Mouse (Mus musculus) gastrocnemius, postnatal 10 days (tissue): ENCODE measurements around the gene Il17re. TPM values are rescaled to one million over a fixed set of nuclear protein-coding genes. Genes with fewer than 3 reads are reported as not detected.
A peak's percentile ranks its signal among the peaks of the same experiment; 100 is the strongest.

ENCODE experiments used
- DNase-seq: peaks from one replicate; pipeline ENCODE4 v3.0.0; 2021; ENCODE audit warnings: mixed read lengths
- total RNA-seq, 2 experiments: library from RNA; stranded (reverse); gene quantifications; 2 replicates each; pipeline ENCODE4 v1.2.3; 2021

Gene Il17re
- total RNA-seq, 2 experiments from 2014 or later, result 0.45 to 0.61 TPM

DNA sequence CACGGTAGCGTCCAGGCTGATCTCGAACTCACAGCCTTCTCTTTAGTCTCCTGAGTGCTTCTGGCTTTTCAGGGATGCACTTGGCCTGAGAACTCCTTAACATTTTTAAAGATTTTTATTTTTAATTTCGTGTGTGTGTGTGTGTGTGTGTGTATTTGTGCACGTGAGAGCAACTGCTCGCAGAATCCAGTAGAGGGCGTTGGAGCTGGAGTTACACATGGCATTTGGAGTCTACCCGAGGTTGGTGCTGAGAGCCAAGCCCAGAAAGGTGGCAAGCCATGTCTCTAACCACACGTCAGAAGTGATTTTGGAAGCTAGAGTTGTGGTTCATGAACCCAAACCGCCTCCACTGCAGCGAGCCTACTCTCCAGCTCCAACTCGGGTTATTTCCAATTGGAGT, 15.2 kb upstream of the Il17re start:
- no peak for DNase-seq

- no peak for DNase-seq
Measured at GRCm38 (mm10) chr6:113444207-113444965, 13.9 kb upstream of the Il17re start.

DNA sequence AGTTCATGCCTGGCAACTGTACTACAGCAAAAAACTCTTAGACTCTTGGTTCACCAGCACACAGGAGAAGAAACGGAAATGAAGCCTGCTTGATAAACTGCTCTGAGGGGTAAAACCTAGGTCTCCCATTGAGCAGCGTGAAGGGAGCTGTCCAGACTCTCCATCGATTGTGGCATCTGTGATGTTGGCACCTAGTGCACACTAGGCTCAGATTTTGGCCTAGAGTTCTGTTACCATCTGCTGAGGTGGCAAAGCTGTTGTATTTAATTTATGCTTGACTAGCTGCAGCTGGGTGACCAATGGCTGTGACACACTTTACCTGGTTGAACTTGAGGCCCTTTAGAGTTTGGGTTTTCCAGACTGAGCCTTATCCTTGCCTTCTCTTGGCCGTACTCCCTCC, 10.6 kb upstream of the Il17re start:
- no peak for DNase-seq

GRCm38 (mm10) chr6:113451839-113452238, 6.4 kb upstream of the Il17re start:
- no peak for DNase-seq

- DNase-seq, result no peak
Measured at GRCm38 (mm10) chr6:113455007-113455406, 3.3 kb upstream of the Il17re start.

DNA sequence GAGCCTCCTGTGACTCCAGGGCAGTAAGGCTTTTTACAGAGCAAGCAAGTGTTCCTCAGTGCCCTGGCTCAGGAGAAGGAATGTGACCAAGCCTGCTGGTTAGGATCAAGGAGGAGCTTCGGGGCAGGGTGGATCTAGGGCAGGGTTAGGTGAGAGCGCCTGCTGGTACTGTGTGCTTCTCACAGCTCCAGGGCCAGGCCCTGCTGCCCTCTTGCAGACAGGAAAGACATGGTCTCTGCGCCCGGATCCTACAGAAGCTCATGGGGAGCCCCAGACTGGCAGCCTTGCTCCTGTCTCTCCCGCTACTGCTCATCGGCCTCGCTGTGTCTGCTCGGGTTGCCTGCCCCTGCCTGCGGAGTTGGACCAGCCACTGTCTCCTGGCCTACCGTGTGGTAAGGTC, 351 bp downstream of the Il17re start:
- DNase-seq, result no peak

- no peak for DNase-seq
Measured at GRCm38 (mm10) chr6:113464040-113464439, 5.8 kb downstream of the Il17re start.

- no peak for DNase-seq
Measured at GRCm38 (mm10) chr6:113465602-113466001, 7.3 kb downstream of the Il17re start.

DNA sequence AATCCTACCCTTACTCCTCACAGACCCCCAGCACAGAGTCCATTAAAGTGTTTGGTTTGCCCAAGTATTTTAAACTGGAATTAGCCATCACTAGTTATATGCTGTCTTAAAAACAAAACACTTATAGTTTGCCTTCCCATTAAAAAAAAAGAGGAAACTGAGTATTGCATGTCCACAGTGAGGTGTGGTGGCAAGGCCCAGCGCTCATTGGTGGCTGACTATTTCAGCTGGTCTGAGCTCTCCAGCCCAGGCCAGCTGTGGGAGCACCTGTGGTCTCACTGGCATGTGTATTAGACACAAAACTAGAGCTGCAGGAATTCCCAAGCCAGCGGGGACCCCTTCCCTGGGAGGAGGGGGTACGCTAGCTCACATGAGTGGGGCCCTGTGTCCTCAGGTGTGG, 10.2 kb downstream of the Il17re start:
- no peak for DNase-seq

- DNase-seq, result peak; percentile 65
Measured at GRCm38 (mm10) chr6:113469021-113469420, 10.7 kb downstream of the Il17re start.

DNA sequence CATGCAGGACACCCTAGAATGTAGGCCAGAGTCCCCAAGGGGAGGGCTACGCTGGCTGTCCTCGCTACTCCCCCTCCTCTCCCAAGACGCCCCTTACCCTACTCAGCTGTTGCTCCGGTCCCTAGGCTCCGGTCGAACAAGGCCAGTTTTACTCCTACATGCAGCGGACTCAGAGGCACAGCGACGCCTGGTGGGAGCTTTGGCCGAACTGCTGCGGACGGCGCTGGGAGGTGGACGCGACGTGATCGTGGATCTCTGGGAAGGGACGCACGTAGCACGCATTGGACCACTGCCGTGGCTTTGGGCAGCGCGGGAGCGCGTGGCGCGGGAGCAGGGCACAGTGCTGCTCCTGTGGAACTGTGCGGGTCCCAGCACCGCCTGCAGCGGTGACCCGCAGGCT, 11.1 kb downstream of the Il17re start:
- peak; percentile 85 for DNase-seq

DNA sequence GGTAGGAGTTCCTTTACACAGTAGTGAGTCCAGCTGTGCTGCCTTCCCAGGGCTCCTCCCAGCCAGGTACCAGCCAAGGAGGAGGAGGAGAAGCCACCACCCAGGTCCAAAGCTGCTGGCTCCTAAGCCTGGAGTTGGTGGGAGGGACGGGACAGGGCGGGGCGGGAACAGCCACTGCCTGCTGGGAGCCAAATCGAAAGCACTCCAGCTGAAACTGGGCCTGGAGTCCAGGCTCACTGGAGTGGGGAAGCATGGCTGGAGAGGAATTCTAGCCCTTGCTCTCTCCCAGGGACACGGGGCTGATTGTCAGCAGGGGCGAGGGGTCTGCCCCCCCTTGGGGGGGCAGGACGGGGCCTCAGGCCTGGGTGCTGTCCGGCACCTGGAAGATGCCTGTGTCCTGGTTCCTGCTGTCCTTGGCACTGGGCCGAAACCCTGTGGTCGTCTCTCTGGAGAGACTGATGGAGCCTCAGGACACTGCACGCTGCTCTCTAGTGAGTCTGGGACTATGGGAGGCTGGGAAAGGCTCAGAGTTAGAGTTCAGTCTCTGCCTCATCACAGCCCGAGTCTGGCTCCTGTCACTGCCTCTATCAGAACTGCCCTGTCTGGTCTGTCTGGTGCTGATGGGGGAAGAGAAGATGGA, 13.1 kb downstream of the Il17re start, which contains the start of gene Il17rc:
TSS of gene Il17rc (plus strand) at position 131 of the 640 bp plus-strand sequence.
- peak; percentile 64 for DNase-seq

DNA sequence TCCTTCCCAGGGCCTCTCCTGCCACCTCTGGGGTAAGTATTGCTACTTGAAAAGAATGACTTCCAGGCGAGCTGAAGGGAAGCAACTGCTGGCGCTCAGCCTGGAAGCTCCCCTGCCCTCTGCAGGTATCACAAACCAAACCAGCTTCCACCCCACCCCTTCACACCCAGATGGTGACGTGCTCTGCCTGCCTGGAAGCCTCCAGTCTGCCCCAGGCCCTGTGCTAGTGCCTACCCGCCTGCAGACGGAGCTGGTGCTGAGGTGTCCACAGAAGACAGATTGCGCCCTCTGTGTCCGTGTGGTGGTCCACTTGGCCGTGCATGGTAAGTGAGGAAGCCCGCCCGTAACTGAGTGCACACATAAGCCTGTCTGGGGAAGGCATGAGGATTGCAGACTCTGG, 13.8 kb downstream of the Il17re start:
- no peak for DNase-seq

- no peak for DNase-seq
Measured at GRCm38 (mm10) chr6:113473246-113473645, 15.0 kb downstream of the Il17re start.

DNA sequence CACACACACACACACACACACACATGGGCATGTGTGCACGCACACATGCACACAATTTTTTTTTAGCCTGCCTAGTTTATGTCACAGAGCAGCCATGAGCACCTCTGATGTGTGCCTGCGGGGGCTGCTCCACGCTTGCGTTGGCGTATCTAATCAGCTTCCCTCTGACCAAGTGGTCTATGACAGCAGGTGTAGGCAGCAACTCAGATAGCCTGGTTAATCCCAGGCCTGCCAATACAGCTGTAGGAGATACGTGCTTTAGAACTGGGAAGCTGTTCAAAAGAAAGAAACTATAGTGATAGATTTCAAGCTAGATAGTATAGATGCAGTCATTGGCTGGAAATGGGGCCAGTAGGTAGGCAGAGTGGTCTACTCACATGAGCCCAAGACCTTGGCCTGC, 15.4 kb downstream of the Il17re start:
- DNase-seq, result no peak

DNA sequence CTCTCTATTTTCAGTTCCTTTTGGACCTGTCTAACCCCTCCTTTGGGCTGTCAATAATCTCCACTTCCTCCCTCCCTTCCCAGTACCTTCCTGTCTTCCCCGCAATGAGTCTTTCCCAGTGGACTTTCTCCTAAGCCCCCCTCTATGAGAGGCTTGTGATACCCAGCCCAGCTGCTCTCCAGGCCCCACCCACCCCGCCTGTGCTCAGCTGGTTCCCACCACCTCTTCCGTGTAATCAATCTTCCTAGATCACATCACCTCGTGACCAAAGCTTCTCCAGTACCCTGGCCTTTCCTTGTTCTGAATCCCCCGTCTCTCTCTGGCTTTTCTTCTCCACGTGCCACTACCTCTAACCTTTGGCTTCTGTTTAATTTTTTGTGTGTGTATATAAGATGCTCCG, 19.1 kb downstream of the Il17re start:
- DNase-seq, result no peak

- DNase-seq, result no peak
Measured at GRCm38 (mm10) chr6:113478906-113479305, 20.6 kb downstream of the Il17re start.

DNA sequence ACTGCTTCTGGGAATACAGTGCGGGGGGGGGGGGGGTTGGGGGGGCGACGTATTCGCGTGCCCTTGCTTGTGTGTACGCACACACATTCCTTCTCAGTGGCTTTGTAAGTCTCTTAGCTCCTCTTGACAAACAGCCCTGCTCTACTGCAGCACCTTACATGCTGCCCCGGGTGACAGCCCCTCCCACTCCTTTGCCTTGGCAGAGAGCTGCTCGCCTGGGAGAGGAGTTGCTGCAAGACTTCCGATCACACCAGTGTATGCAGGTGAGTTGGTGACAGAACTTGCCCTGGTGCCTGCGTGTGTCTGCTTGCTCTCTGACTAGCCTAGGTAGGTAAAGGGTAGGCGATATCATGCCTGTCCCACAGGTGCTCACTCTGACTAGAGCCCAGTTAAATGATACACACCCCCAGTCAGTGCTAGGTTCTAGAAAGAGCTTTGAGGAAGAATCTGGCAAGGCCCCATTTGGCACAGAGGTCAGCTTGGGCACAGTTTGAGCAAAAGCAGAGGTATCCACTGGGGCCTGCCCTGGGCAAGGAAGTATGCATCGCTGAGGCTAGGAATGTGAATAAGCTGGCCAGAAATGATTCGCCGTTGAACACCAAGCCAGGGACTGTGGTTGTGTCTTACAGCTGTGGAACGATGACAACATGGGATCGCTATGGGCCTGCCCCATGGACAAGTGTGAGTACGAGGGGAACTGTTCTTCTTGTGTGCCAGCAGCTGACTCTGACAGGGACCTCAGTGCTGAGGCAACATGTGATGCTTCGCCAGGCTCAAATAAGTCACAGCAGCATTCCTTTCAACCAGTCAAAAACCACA, 22.5 kb downstream of the Il17re start:
- no peak for DNase-seq

DNA sequence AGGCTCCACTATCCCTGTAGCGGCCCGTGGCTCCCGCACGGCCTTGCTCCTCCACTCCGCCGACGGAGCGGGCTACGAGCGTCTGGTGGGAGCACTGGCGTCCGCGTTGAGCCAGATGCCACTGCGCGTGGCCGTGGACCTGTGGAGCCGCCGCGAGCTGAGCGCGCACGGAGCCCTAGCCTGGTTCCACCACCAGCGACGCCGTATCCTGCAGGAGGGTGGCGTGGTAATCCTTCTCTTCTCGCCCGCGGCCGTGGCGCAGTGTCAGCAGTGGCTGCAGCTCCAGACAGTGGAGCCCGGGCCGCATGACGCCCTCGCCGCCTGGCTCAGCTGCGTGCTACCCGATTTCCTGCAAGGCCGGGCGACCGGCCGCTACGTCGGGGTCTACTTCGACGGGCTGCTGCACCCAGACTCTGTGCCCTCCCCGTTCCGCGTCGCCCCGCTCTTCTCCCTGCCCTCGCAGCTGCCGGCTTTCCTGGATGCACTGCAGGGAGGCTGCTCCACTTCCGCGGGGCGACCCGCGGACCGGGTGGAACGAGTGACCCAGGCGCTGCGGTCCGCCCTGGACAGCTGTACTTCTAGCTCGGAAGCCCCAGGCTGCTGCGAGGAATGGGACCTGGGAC, 24.3 kb downstream of the Il17re start:
- DNase-seq, result peak; percentile 55

DNA sequence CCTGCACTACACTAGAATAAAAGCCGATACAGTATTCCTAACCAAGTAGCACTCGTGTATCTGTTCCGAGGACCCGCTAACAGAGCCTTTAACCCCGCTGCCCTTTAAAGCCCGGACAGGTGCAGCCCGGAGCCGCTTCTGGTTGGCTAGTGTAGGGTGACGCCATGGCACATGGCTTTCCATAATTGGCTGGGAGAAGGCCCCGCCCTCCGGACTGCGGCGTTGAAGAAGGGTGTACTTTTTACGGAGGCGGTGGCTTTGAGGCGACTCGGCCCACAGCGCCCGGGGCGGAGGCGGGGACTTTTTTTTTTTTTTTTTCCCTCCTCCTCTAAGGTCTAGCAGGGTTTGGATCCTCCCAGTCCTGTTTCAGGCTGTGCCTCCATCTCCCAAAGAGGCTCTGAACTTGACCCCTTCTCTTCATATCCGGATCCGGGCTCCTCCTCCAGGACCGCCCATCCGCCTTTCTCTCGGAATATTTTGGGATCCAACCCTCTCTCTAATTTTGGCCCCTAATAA, 24.9 kb downstream of the Il17re start, which contains the start of gene Creld1:
TSS of gene Creld1 (plus strand) at position 198 of the 516 bp plus-strand sequence.
- DNase-seq, result peak; percentile 87

GRCm38 (mm10) chr6:113483729-113484128, 25.4 kb downstream of the Il17re start:
- no peak for DNase-seq

- DNase-seq, result no peak
Measured at GRCm38 (mm10) chr6:113487125-113487576, 28.9 kb downstream of the Il17re start.
